Mouse (Mus musculus) kidney, embryonic 16.5 days (tissue): Measurements from ENCODE around the gene Kcns3. TPM values are rescaled to one million over a fixed set of nuclear protein-coding genes. Genes with fewer than 3 reads are reported as not detected.
A peak's percentile ranks its signal among the peaks of the same experiment; 100 is the strongest.
"Not testable (repeated sequence)": the region's sequence is repeated elsewhere in the genome, so short reads cannot be mapped to it uniquely, and the experiment has no call there.

Experiments
- ATAC-seq: fragments of 200-750 bp; cut with Nextera tagmentation; 2 replicates; pipeline ENCODE4 v1.8.0; 2017; ENCODE audit warnings: moderate TSS enrichment; ENCODE audit not compliant: low FRiP score, low TSS enrichment
- H3K27ac ChIP-seq: fragments of 300-500 bp; sonication (generic); 2 replicates; pipeline ENCODE4 v1.5.1; 2014; ENCODE audit warnings: low read length
- H3K27me3 ChIP-seq: fragments of 300-500 bp; sonication (generic); 2 replicates; pipeline ENCODE4 v1.6.1; 2014; ENCODE audit warnings: low read length, control low read depth, mixed read lengths; ENCODE audit not compliant: insufficient read depth
- H3K36me3 ChIP-seq: fragments of 300-500 bp; sonication (generic); 2 replicates; pipeline ENCODE4 v1.6.1; 2014; ENCODE audit warnings: low read length, control low read depth, mixed read lengths; ENCODE audit not compliant: insufficient read depth
- H3K4me1 ChIP-seq: fragments of 300-500 bp; sonication (generic); 2 replicates; pipeline ENCODE4 v1.6.1; 2014; ENCODE audit warnings: low read length, control low read depth, mixed read lengths; ENCODE audit not compliant: insufficient read depth
- H3K4me2 ChIP-seq: fragments of 300-500 bp; sonication (generic); replicated peaks from 2 replicates; pipeline ENCODE4 v1.6.1; 2014; ENCODE audit warnings: low read depth, low read length
- H3K4me3 ChIP-seq: fragments of 300-500 bp; sonication (generic); 2 replicates; pipeline ENCODE4 v1.5.1; 2014; ENCODE audit warnings: mild to moderate bottlenecking, low read length
- H3K9ac ChIP-seq: fragments of 300-500 bp; sonication (generic); replicated peaks from 2 replicates; pipeline ENCODE4 v1.6.1; 2014; ENCODE audit warnings: low read length
- H3K9me3 ChIP-seq: fragments of 300-500 bp; sonication (generic); 2 replicates; pipeline ENCODE4 v1.6.1; 2016; ENCODE audit warnings: low read length, control low read depth
- WGBS: fragments of 180-500 bp; shearing (Covaris S2); extraction: QIAGEN DNeasy Blood & Tissue Kit; methylation state at CpG from one replicate; pipeline ENCODE4 v1.1.7; 2014; 5-methylcytosine and 5-hydroxymethylcytosine counted together
- polyA plus RNA-seq: library from polyadenylated mRNA; unstranded; fragments of >200 nt; fragmentation: Nextera tagmentation; extraction: Ambion mirVana; gene quantifications from 2 replicates; pipeline ENCODE4 v1.2.1, GENCODE M21; 2015

The Kcns3 gene
- polyA plus RNA-seq, 1 experiment from 2014 or later, result 8.3 TPM

DNA sequence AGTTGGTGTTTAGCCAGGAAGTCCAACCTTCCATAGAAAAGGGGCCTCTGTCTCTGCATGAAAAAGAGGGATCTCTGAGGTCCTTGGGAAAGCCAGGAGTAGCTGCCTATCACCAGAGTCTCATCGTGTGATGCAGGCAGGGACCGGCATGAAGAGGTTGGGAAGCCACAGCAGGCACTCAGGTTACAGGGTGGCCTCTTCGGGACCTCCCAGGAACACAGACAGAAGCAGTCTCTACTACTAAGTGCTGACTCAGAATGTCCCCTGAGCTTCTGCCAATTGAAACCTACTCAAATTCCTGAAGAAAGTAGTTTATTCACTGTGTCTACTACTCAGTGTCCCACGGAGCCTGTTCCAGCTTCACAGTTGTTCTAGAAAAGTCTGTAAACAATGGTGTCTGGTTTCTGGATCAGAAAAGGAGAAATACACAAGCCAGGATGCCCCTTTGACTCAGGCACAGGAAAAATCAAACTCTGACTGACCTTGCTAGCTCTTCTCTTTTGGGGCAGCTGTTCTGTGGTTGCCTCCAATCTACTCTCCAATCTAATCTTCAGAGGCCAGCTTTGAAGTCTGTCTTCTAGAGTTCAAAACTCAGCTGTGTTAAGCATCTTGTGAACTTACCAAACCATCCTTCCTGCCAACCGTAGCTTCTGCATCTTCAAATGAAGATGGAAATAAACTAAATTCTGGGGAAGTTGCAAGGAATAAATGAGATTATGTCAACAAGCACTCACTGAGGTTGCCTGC lies 62.1 kb downstream of the Kcns3 start:
- ATAC-seq, result peak; percentile 39; the same call in 1 of the 2 replicates
- Histone ChIP-seq H3K4me1 (no peaks in the 10 kb centered on the region), H3K27ac (no peak overlapping the region), H3K9ac (no peak overlapping the region), H3K4me3 (no peak overlapping the region), H3K4me2 (no peak overlapping the region), H3K27me3 (no peaks in the 10 kb centered on the region), H3K36me3 (no peaks in the 10 kb centered on the region; the same call in 1 of the 2 replicates), H3K9me3 (no peaks in the 10 kb centered on the region)
- 27% methylated on average over 5 of the region's 5 CpGs for WGBS

DNA sequence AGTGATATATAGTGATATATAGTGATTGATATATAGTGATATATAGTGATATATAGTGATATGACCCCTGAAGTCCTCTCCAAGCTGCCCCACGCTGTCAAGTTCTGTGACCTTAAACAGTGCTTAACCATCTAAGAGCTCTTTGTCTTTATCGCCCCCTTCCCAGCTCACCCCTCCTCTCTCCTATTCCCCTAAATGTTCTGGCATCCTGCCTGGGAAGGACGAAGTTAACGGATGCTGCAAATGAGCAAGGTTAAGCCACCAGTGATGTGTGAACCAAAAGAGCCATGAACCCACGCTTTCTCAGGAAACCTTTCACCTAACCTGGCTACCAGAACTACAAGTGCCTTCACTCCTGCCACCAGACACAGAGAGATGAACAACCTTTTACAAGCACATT lies 64.0 kb downstream of the Kcns3 start:
- WGBS, result 40% methylated on average over 5 of the region's 5 CpGs
- Histone ChIP-seq H3K36me3 (no peaks in the 10 kb centered on the region; the same call in 1 of the 2 replicates), H3K4me3 (no peak overlapping the region), H3K4me1 (no peaks in the 10 kb centered on the region), H3K27ac (no peak overlapping the region), H3K9ac (no peak overlapping the region), H3K9me3 (no peaks in the 10 kb centered on the region), H3K4me2 (no peak overlapping the region), H3K27me3 (no peaks in the 10 kb centered on the region)
- no peak for ATAC-seq

DNA sequence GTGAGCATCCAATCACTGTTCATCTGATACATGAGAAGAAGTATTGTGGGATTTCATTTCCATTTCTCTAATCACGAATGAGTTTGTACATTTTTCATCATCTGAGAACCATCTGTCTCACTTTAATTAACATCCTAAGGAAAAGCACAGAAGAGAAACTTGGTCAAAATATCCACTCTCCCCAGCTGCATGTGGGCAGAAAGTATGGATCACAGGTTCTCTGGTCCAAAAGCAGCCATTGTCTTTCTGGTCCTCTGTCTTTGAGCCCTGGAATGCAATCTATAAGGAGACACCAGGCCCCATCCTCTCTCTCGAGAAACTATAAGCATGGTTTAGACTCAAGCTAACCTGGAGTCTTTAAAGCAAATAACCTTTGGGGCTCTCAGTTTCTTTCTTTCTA lies 79.8 kb downstream of the Kcns3 start:
- H3K9me3 ChIP-seq, result no peaks in the 10 kb centered on the region

DNA sequence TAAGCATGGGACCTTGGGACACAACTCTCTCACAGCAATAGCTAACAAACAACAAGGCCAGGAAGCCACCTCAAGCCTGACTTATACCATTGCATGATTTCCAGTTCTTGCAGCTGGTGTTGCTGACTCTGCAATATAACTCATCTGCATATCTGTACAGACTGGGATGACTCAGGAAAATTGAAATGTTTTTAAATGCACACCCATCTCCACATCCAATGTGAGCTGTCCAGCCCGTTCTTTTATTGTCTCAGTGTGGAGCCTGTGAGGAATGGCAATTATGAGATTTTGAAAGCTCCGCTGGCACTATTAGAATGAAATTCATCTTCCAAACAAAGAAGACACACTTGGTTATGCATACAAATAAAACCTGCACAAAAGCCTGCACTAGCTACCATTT lies 84.0 kb downstream of the Kcns3 start:
- 83% methylated on average over 2 of the region's 2 CpGs for WGBS
- Histone ChIP-seq H3K36me3 (no peaks in the 10 kb centered on the region), H3K27me3 (no peaks in the 10 kb centered on the region), H3K4me1 (no peaks in the 10 kb centered on the region), H3K27ac (no peak overlapping the region), H3K4me2 (no peak overlapping the region), H3K9ac (no peak overlapping the region), H3K9me3 (no peaks in the 10 kb centered on the region), H3K4me3 (no peak overlapping the region)
- no peak for ATAC-seq

More for the DNA sequence above, 79.8 kb downstream of the Kcns3 start:
- H3K27me3 ChIP-seq, result no peaks in the 10 kb centered on the region
- H3K36me3 ChIP-seq, result no peaks in the 10 kb centered on the region
- no peaks in the 10 kb centered on the region for H3K4me1 ChIP-seq
- no peak for ATAC-seq
- H3K4me3 ChIP-seq, result no peak overlapping the region
- H3K9ac ChIP-seq, result no peak overlapping the region
- no peak overlapping the region for H3K4me2 ChIP-seq
- H3K27ac ChIP-seq, result no peak overlapping the region
- 90% methylated on average over 2 of the region's 2 CpGs for WGBS

DNA sequence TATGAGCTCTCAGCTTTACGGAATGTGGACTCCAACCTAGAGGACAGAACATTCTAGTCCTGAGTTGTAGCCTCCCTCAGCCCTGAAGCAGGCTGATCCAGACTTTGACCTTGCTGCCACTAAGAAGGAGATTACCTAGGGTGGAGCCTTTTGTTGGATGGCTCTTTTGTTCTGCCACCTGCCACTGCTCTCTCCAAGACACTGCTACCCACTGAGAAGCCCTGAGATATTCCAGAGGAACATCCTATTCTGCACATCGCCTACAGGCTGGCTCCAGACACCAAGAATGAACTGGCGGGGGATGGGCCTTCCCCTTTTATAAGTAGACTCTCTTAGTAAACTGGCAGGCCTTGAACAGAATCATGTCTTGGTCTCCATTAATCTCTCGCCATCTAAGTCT lies 98.2 kb downstream of the Kcns3 start:
- H3K4me1 ChIP-seq, H3K36me3 ChIP-seq, H3K4me3 ChIP-seq, ATAC-seq, H3K9ac ChIP-seq, H3K4me2 ChIP-seq, H3K27ac ChIP-seq, H3K9me3 ChIP-seq, H3K27me3 ChIP-seq: not testable (repeated sequence)
- WGBS, result 80% methylated on average over 4 of the region's 4 CpGs

DNA sequence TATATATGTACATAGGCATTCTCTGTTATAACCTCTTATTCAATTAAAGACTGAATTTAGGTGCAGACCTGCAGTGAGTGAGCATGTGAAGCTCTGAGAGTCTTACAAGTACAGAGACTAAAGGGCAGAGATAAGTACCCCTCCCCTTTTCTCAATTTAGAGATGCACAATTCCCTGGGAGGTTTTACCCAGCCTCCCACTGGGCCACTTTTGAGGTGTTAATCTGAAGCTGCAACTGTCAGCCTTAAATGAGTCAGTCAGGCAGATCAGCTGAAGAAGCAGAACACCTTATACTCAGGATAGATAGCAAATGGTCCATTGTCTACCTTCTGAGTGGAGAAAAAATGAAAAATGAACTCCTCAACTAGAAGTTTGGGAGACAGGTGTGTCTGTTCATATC lies 109.0 kb downstream of the Kcns3 start:
- ATAC-seq, result no peak
- Histone ChIP-seq H3K9ac (no peak overlapping the region), H3K27ac (no peak overlapping the region), H3K4me1 (no peaks in the 10 kb centered on the region), H3K4me2 (no peak overlapping the region), H3K9me3 (no peaks in the 10 kb centered on the region), H3K27me3 (no peaks in the 10 kb centered on the region), H3K36me3 (no peaks in the 10 kb centered on the region), H3K4me3 (no peak overlapping the region)

Other genes with a start within 250 kb of the Kcns3 start
- not detected in 2 replicates for gene Msgn1, start 57.9 kb upstream of the Kcns3 start, polyA plus RNA-seq
- gene Gen1, start 114.7 kb upstream of the Kcns3 start, polyA plus RNA-seq, result 8.6 and 9.4 TPM in 2 replicates
- 110 and 144 TPM in 2 replicates for gene Smc6, start 114.8 kb upstream of the Kcns3 start, polyA plus RNA-seq